Mouse (Mus musculus): ENCODE measurements at regions not wholly inside any gene's neighbourhood (a gene's known extent, or its start where the extent isn't known, plus 50 kb on each side); places are given as distances from the start of the nearest gene placed in this dataset.

DNA sequence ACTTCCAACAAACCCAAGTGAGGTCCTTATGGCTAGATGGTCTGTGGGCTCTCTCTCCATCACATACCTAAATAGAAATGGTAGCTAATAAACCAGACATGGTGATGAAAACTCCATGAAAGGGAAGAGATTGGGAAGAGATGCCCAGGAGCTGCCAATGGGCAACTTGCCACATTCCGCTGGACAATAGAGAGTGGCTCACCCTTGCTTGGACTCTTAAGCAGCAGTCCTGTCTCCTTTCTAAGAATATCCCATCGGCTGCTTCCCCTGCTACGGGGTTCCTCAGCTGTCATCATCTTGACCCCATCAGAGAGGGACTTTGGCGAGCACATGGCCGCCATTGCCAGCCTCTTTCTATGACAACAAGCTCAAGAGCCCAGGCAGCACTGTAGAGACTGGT is 193.4 kb upstream of the Spred2 start:
- no peaks in the 10 kb centered on the region for H3K36me3 ChIP-seq (ENCODE audit: control insufficient read depth, insufficient read depth, low read length)
- no peaks in the 10 kb centered on the region for H3K4me1 ChIP-seq (ENCODE audit: control insufficient read depth, insufficient read depth, low read length)
- H3K27ac ChIP-seq (ENCODE audit: control insufficient read depth, insufficient read depth, low read depth, low read length): no peak overlapping the region
- H3K27me3 ChIP-seq (ENCODE audit: control insufficient read depth, insufficient read depth, low read length): no peaks in the 10 kb centered on the region
- no peak for TF ChIP-seq CTCF (IDR thresholded peaks at IDR 0.05; ENCODE audit: control insufficient read depth, insufficient read depth, insufficient replicate concordance, low read depth, low read length)
- no peak for TF ChIP-seq POLR2A (IDR thresholded peaks at IDR 0.05; ENCODE audit: control insufficient read depth, low read depth, low read length)
- H3K4me3 ChIP-seq (ENCODE audit: control insufficient read depth, low read depth, low read length): no peak overlapping the region

DNA sequence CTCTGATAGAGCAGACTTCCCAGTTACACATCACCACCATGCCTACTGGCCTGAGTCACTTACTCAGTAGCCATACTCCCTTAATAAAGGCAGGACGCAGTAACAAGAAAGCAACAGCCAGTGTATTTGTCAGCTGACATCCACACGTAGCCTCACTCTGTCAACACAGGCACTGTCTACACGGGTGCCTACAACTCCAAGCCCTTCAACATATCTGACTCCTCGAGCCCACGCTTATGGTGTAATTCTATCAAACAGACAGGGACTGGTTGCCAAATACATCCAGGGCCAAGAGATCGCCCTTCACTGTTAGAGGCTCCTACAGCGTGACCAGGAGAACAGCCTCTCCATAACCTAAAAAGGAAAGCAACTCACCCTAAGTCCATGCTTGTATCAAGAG is 188.1 kb upstream of the Spred2 start:
- no peak for TF ChIP-seq POLR2A (IDR thresholded peaks at IDR 0.05; ENCODE audit: control insufficient read depth, low read depth, low read length)
- no peak for TF ChIP-seq CTCF (IDR thresholded peaks at IDR 0.05; ENCODE audit: control insufficient read depth, insufficient read depth, insufficient replicate concordance, low read depth, low read length)
- Histone ChIP-seq H3K4me1 (ENCODE audit: control insufficient read depth, insufficient read depth, low read length) (no peaks in the 10 kb centered on the region), H3K27ac (ENCODE audit: control insufficient read depth, insufficient read depth, low read depth, low read length) (no peak overlapping the region)

DNA sequence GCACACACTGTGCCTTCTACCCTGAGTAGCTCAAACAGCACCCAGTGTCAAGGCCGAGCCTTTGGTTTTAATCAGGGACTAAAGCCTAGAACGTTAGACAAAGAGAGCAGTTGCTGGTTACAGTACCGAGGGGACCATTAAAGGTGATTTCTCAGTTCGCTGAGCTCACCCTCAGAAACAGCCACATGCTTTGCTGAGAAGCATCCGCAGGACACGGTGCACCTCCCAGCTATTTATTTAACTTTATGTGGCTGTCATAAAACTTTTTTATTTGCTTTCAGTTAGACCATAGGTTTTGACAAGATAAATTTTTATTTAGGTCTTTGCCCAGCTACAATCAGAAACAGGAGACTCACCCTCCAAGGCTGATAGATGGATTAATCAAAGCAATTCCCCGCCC is 187.2 kb upstream of the Spred2 start:
- Histone ChIP-seq H3K27ac (ENCODE audit: control insufficient read depth, insufficient read depth, low read depth, low read length) (no peak overlapping the region), H3K4me1 (ENCODE audit: control insufficient read depth, insufficient read depth, low read length) (no peaks in the 10 kb centered on the region), H3K36me3 (ENCODE audit: control insufficient read depth, insufficient read depth, low read length) (no peaks in the 10 kb centered on the region), H3K27me3 (ENCODE audit: control insufficient read depth, insufficient read depth, low read length) (no peaks in the 10 kb centered on the region), H3K4me3 (ENCODE audit: control insufficient read depth, low read depth, low read length) (no peak overlapping the region)
- TF ChIP-seq POLR2A (IDR thresholded peaks at IDR 0.05; ENCODE audit: control insufficient read depth, low read depth, low read length) (no peak), CTCF (IDR thresholded peaks at IDR 0.05; ENCODE audit: control insufficient read depth, insufficient read depth, insufficient replicate concordance, low read depth, low read length) (no peak)

More for the DNA sequence above, 188.1 kb upstream of the Spred2 start:
- Histone ChIP-seq H3K27me3 (ENCODE audit: control insufficient read depth, insufficient read depth, low read length) (no peaks in the 10 kb centered on the region), H3K36me3 (ENCODE audit: control insufficient read depth, insufficient read depth, low read length) (no peaks in the 10 kb centered on the region), H3K4me3 (ENCODE audit: control insufficient read depth, low read depth, low read length) (no peak overlapping the region)

DNA sequence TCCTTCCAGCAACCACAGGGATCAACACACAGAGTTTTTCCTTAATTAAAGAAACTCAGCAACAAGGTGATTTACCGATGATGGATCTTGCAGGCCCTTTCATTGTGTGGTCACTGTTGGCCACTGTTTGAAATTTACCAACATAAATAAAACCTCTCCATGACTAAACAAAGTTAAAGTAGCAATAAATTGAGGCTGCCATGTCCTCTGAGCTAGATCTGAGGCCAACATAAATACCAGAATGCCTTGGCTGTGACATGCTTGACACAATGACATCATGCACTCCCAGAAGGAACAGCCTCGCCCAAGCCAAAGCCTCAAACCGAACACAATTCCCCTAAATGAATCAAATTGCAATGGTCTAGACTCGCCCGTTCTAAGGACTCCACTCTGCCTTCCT is 186.8 kb upstream of the Spred2 start:
- Histone ChIP-seq H3K4me1 (ENCODE audit: control insufficient read depth, insufficient read depth, low read length) (no peaks in the 10 kb centered on the region), H3K36me3 (ENCODE audit: control insufficient read depth, insufficient read depth, low read length) (no peaks in the 10 kb centered on the region), H3K27me3 (ENCODE audit: control insufficient read depth, insufficient read depth, low read length) (no peaks in the 10 kb centered on the region), H3K4me3 (ENCODE audit: control insufficient read depth, low read depth, low read length) (no peak overlapping the region), H3K27ac (ENCODE audit: control insufficient read depth, insufficient read depth, low read depth, low read length) (no peak overlapping the region)
- no peak for TF ChIP-seq POLR2A (IDR thresholded peaks at IDR 0.05; ENCODE audit: control insufficient read depth, low read depth, low read length)
- no peak for TF ChIP-seq CTCF (IDR thresholded peaks at IDR 0.05; ENCODE audit: control insufficient read depth, insufficient read depth, insufficient replicate concordance, low read depth, low read length)

DNA sequence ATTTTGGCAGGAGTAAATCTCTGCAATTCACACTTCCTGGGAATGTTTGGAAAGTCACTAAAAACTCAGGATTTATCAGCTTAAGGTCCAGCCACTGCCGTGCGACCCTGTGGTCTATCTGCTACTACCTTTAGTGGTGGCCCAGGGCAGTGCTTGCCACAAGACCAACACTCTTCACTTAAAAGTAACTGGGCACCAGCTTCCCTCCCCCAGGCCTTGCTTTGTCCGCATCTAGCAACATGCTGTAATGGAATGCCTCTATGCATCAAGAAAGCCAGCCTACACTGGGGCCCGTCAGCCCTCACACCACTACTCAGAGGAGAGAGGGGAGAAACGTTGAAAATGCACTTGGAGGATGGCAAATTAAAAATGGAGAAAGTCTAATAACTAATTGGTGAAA is 186.4 kb upstream of the Spred2 start:
- Histone ChIP-seq H3K4me3 (ENCODE audit: control insufficient read depth, low read depth, low read length) (no peak overlapping the region), H3K27ac (ENCODE audit: control insufficient read depth, insufficient read depth, low read depth, low read length) (no peak overlapping the region), H3K27me3 (ENCODE audit: control insufficient read depth, insufficient read depth, low read length) (no peaks in the 10 kb centered on the region), H3K4me1 (ENCODE audit: control insufficient read depth, insufficient read depth, low read length) (no peaks in the 10 kb centered on the region), H3K36me3 (ENCODE audit: control insufficient read depth, insufficient read depth, low read length) (no peaks in the 10 kb centered on the region)
- TF ChIP-seq POLR2A (IDR thresholded peaks at IDR 0.05; ENCODE audit: control insufficient read depth, low read depth, low read length): no peak
- no peak for TF ChIP-seq CTCF (IDR thresholded peaks at IDR 0.05; ENCODE audit: control insufficient read depth, insufficient read depth, insufficient replicate concordance, low read depth, low read length)

DNA sequence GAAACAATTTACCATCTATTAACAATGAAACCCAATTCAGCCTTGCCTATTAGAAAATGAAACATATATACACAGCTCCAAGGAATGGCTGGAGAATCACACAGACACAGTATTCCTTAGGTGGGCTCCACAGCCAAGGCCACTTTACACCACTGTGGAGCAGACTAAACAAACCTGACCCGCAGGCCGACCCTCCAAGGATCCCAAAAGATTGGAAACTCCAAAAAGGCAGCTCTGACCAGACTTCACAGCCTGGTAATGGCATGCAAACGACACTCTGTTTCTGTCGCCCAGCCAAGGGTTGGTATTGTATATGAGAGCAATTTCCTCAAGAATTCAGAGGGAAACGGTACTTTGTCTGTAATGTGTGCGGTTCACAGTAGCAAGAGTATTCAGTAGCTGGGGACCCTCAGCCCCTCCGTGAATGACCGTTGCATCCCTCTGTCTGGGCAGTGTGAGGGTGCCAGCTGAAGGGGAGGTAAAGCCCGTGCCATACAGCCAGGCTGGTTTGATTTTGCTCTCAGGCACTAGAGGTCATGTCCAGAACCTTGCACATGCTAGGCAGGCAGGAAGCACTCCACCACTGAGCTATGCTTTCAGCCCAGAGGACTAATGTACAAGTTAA is 184.5 kb upstream of the Spred2 start:
- Histone ChIP-seq H3K4me3 (ENCODE audit: control insufficient read depth, low read depth, low read length) (no peak overlapping the region), H3K36me3 (ENCODE audit: control insufficient read depth, insufficient read depth, low read length) (no peaks in the 10 kb centered on the region), H3K27ac (ENCODE audit: control insufficient read depth, insufficient read depth, low read depth, low read length) (no peak overlapping the region), H3K4me1 (ENCODE audit: control insufficient read depth, insufficient read depth, low read length) (no peaks in the 10 kb centered on the region), H3K27me3 (ENCODE audit: control insufficient read depth, insufficient read depth, low read length) (no peaks in the 10 kb centered on the region)
- TF ChIP-seq POLR2A (IDR thresholded peaks at IDR 0.05; ENCODE audit: control insufficient read depth, low read depth, low read length) (no peak), CTCF (IDR thresholded peaks at IDR 0.05; ENCODE audit: control insufficient read depth, insufficient read depth, insufficient replicate concordance, low read depth, low read length) (no peak)

DNA sequence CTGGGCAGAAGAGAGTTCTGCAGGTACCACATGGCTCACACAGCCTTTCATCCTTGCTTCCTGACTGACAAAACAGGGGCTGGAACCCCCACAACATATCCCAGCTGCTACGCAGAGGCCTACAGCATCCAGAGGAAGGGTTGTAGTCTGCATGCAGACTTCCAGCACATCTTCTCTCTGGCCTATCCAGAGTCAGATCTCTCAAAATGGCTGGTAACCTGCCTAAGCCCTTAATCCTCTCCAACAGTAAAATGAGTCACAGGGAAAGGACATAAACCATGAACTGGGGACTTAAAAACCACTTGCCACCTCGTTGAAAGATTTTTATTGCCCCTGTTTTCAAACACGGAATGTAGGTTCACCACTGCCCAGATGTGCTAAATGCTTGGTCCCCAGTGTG is 183.6 kb upstream of the Spred2 start:
- Histone ChIP-seq H3K4me1 (ENCODE audit: control insufficient read depth, insufficient read depth, low read length) (no peaks in the 10 kb centered on the region), H3K36me3 (ENCODE audit: control insufficient read depth, insufficient read depth, low read length) (no peaks in the 10 kb centered on the region), H3K27ac (ENCODE audit: control insufficient read depth, insufficient read depth, low read depth, low read length) (no peak overlapping the region), H3K27me3 (ENCODE audit: control insufficient read depth, insufficient read depth, low read length) (no peaks in the 10 kb centered on the region), H3K4me3 (ENCODE audit: control insufficient read depth, low read depth, low read length) (no peak overlapping the region)
- TF ChIP-seq CTCF (IDR thresholded peaks at IDR 0.05; ENCODE audit: control insufficient read depth, insufficient read depth, insufficient replicate concordance, low read depth, low read length) (no peak), POLR2A (IDR thresholded peaks at IDR 0.05; ENCODE audit: control insufficient read depth, low read depth, low read length) (no peak)

Measured in testis, adult 2 months (tissue).